Mouse (Mus musculus) kidney, adult 11 months (tissue): ENCODE measurements at regions not wholly inside any gene's neighbourhood (a gene's known extent, or its start where the extent isn't known, plus 50 kb on each side); places are given as distances from the start of the nearest gene placed in this dataset.
"Not testable (repeated sequence)": the region's sequence is repeated elsewhere in the genome, so short reads cannot be mapped to it uniquely, and the experiment has no call there.

Source experiments
- DNase-seq: peaks from one replicate; pipeline ENCODE4 v3.0.0; 2022

DNA sequence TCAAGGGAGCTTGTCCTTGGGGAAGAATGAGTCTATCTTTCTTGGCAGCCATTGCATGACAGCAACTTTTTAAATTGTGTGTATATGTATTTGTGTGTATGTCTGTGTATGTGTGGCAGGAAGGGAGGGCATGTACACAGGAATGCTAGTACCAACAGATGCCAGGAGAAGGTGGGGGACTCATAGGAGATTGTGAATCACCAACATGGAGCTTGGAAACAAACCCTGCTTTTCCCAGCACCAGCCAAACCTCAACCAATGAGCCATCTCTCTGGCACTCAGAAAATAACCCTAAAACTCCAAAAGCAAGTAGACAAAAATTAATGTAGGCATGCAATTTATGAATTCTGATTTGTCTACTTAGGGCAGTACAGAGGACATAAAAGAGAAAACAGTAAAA lies 942.9 kb downstream of the Ttll7 start:
- no peak for DNase-seq

GRCm38 (mm10) chr3:147786555-147786954 lies 934.4 kb downstream of the Ttll7 start:
- no peak for DNase-seq

GRCm38 (mm10) chr3:147750842-147751191 lies 898.6 kb downstream of the Ttll7 start:
- no peak for DNase-seq

GRCm38 (mm10) chr3:147749939-147750841 lies 898.0 kb downstream of the Ttll7 start:
- no peak for DNase-seq

GRCm38 (mm10) chr3:147749442-147749841 lies 897.3 kb downstream of the Ttll7 start:
- DNase-seq = no peak

- DNase-seq = no peak
These were observed 884.7 kb downstream of the Ttll7 start for GRCm38 (mm10) chr3:147736673-147737439.

DNA sequence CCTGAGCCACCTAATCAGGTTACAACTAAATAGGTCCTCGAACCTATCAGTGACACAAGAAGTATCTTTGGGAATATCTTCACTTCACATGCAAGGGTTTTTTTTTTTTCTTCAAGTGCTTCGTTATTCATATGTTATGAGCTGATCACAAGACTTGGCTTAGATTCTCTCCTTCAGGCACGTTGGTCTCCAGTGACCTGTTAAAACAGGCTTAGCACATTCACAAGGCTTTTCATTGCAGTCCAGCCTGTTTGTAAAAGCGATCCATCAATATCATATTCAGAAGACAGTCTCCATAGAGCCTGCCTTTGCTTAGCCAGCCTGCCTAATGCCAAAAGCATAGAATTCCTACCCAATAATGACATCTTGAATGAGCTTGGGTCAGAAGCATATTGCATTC lies 864.2 kb downstream of the Ttll7 start:
- no peak for DNase-seq

DNA sequence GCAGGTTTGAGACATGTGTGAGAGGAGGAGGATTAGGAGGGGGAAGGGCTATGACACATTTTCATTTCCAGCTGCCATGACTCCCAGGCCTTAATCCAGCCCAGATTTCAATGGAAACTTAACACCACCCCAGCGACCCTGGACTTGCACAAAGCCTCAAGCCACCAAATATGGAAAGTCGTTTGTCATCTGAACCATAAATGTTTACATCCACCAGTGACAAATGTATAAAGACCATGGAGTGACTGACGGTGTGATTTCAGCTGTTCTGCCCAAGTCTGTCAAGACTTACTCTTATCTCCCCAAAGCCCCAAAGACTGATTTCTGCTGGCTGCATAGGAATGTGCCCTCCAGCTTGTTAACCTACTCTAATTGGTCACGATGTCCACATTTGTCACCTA lies 855.2 kb downstream of the Ttll7 start:
- no peak for DNase-seq

- no peak for DNase-seq
These were observed 831.6 kb downstream of the Ttll7 start for GRCm38 (mm10) chr3:147683730-147684129.

DNA sequence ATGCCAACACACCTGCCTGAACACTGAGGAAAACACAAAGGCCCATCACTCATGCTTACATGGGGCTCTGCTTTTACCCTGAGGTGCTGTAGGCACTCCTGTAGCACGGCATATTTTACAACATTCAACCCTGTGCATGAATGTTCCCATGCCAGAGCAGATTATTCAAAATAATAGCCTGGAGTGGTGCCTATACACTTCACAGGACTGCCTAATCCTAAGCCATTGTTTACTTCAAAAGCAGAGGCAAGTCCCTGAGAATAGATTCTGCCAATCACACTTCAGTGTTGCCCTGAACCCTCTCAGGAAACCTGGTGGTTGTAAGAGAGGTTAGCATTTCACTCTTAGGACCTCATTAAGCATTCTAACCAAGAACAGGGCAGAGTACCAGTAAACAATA lies 828.1 kb downstream of the Ttll7 start:
- no peak for DNase-seq

- no peak for DNase-seq
These were observed 810.4 kb downstream of the Ttll7 start for GRCm38 (mm10) chr3:147662572-147662971.

GRCm38 (mm10) chr3:147652849-147653248 lies 800.7 kb downstream of the Ttll7 start:
- DNase-seq = no peak

GRCm38 (mm10) chr3:147635486-147635885 lies 783.3 kb downstream of the Ttll7 start:
- DNase-seq = not testable (repeated sequence)

GRCm38 (mm10) chr3:147631151-147631550 lies 779.0 kb downstream of the Ttll7 start:
- no peak for DNase-seq

GRCm38 (mm10) chr3:147583697-147584315 lies 731.6 kb downstream of the Ttll7 start:
- no peak for DNase-seq

- no peak for DNase-seq
These were observed 719.7 kb downstream of the Ttll7 start for GRCm38 (mm10) chr3:147571850-147572249.

- DNase-seq = no peak
These were observed 693.3 kb downstream of the Ttll7 start for GRCm38 (mm10) chr3:147545329-147546006.

DNA sequence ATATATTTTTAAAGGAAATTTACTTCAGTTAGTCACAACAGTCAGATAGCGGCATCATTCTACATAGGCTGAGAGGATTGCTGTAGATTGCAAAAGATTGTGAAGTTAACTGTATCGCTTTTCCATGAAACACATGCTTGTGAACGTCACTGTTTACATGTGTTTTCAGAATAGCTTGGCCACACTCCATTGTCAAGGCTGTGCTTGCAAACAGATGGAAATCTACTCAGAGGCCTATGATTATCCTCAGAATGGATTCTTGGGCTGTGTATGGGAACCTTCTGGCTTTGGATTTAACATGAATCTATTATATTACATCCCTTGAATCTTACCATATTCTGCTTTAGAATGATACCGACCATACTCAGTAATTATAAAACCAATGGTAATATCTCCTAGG lies 690.1 kb downstream of the Ttll7 start:
- DNase-seq = no peak

GRCm38 (mm10) chr3:147537584-147537983 lies 685.4 kb downstream of the Ttll7 start:
- no peak for DNase-seq

DNA sequence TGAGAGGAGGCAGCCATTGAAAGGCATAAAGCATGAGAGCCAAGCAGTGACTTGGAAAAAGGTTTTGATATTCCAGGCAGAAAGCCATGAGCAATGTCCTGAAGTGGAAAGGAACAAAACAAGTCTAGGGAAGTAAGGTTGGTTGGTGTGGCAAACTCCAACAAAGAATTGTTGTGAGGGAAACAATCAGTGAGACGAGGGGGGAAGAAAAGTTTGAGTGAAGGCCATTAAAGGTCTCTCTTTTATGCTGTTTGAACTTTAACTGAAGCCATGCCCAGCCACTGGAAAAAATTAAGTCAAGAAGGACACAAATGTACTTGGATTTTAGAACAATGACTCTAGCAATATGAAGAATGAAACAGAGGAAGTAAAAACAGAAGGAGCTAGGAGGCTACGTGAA lies 680.0 kb downstream of the Ttll7 start:
- DNase-seq = no peak

- no peak for DNase-seq
These were observed 679.5 kb downstream of the Ttll7 start for GRCm38 (mm10) chr3:147531608-147532180.
